Mouse (Mus musculus) stomach, embryonic 16.5 days (tissue): ENCODE results near the gene Olfr850. TPM values are rescaled to one million over a fixed set of nuclear protein-coding genes. Genes with fewer than 3 reads are reported as not detected.

Experiments used
- ATAC-seq: fragments of 200-750 bp; cut with Nextera tagmentation; 2 replicates; pipeline ENCODE4 v1.8.0; 2017; ENCODE audit warnings: moderate number of reproducible peaks, moderate TSS enrichment; ENCODE audit not compliant: insufficient read depth, low FRiP score
- H3K27ac ChIP-seq: fragments of 300-500 bp; sonication (generic); 2 replicates; pipeline ENCODE4 v1.5.1; 2014; ENCODE audit warnings: low read length
- H3K27me3 ChIP-seq: fragments of 300-500 bp; sonication (generic); 2 replicates; pipeline ENCODE4 v1.6.1; 2014; ENCODE audit warnings: low read length, control low read depth, mixed read lengths; ENCODE audit not compliant: control insufficient read depth, insufficient read depth
- H3K36me3 ChIP-seq: fragments of 300-500 bp; sonication (generic); 2 replicates; pipeline ENCODE4 v1.6.1; 2014; ENCODE audit warnings: low read length; ENCODE audit not compliant: control insufficient read depth, insufficient read depth
- H3K4me1 ChIP-seq: fragments of 300-500 bp; sonication (generic); 2 replicates; pipeline ENCODE4 v1.6.1; 2014; ENCODE audit warnings: low read length, control low read depth, mixed read lengths; ENCODE audit not compliant: control insufficient read depth, insufficient read depth
- H3K4me2 ChIP-seq: fragments of 300-500 bp; sonication (generic); 2 replicates; pipeline ENCODE4 v1.6.1; 2014; ENCODE audit warnings: low read depth, low read length, mixed read lengths
- H3K4me3 ChIP-seq: fragments of 300-500 bp; sonication (generic); replicated peaks from 2 replicates; pipeline ENCODE4 v1.5.1; 2014; ENCODE audit warnings: mild to moderate bottlenecking, low read length
- H3K9ac ChIP-seq: fragments of 300-500 bp; sonication (generic); 2 replicates; pipeline ENCODE4 v1.6.1; 2014; ENCODE audit warnings: low read length
- H3K9me3 ChIP-seq: fragments of 300-500 bp; sonication (generic); replicated peaks from 2 replicates; pipeline ENCODE4 v1.6.1; 2016; ENCODE audit warnings: low read length, control low read depth; ENCODE audit not compliant: control insufficient read depth
- WGBS: fragments of 180-500 bp; shearing (Covaris S2); extraction: QIAGEN DNeasy Blood & Tissue Kit; methylation state at CpG from one replicate; pipeline ENCODE4 v1.1.7; 2014; 5-methylcytosine and 5-hydroxymethylcytosine counted together
- polyA plus RNA-seq: library from polyadenylated mRNA; unstranded; fragments of >200 nt; fragmentation: Nextera tagmentation; extraction: Ambion mirVana; gene quantifications from 2 replicates; pipeline ENCODE4 v1.2.1, GENCODE M21; 2015

The Olfr850 gene
- polyA plus RNA-seq: not detected in 2 replicates

DNA sequence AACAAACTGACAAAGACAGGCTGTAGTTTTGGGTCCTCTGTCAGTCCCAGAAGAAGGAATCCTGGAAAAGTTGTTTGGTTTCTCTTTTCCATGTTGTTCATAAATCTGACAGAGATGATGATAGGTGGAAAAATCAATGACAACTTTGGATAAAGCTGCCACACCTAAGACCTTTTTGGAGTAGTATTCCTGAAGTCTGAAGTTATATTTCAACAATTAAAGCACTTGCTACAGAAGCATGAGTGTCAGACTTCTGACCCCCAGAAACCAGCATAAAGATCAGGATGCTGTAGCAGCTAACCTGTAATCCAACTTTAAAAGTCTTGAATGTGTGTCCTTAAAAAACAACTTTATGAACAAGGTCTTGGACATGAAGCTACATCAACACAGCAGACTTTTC is at the start of gene Olfr850:
Gene Olfr850 (minus strand): TSS at position 101 of the 400 bp plus-strand sequence.
- Histone ChIP-seq H3K4me3 (no peak within 1 kb of the TSS), H3K36me3 (no peaks in the 10 kb centered on the region), H3K9ac (no peak within 1 kb of the TSS), H3K4me2 (no peak within 1 kb of the TSS), H3K4me1 (no peaks in the 10 kb centered on the region), H3K27ac (no peak within 1 kb of the TSS), H3K9me3 (no peaks in the 10 kb centered on the region), H3K27me3 (no peaks in the 10 kb centered on the region)
- ATAC-seq: no peak

DNA sequence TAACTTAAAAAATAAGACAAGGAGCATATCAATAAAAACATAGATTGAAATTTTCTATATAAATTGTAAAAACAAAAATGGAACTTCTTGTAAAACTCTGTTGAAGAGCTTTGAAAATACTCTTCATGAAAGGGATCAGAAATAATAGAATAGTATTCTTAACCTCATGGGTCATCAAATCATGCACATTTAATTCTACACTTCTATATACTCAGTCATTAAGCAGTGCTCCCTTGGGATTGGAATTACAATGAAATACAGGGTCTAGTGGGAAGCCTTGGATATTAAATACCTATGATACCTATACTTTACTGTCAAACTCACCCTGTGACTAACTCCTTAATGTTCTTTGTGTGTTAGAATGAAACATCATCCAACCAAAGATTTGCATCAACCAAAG is 14.9 kb upstream of the Olfr850 start, which contains the start of gene Olfr851:
Gene Olfr851 (plus strand): TSS at position 301 of the 400 bp plus-strand sequence.
- H3K27me3 ChIP-seq: no peaks in the 10 kb centered on the region
- peaks cover 2% of the 10 kb centered on the region; the same call in 1 of the 2 replicates for H3K9me3 ChIP-seq
- H3K4me1 ChIP-seq: no peaks in the 10 kb centered on the region
- H3K4me3 ChIP-seq: no peak within 1 kb of the TSS
- no peak for ATAC-seq
- no peak within 1 kb of the TSS for H3K4me2 ChIP-seq
- no peak within 1 kb of the TSS for H3K27ac ChIP-seq
- no peaks in the 10 kb centered on the region for H3K36me3 ChIP-seq
- H3K9ac ChIP-seq: no peak within 1 kb of the TSS

DNA sequence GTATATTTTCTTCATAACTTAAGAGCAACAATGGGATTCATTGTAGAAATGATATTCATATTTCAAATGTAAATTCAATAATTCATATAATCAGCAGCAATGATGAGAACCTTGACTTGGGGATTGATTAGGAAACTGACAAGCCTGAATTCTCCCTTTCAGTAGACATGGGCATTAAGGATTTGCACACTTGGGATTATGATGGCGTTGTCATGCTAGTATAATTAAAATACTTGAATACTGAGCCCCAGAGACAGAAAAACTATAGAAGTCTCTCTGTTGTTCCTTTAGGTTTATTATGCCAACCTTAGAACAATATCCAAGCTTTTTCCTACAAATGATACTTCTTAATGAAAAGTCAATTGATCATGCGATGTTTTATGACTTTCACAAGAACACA is 38.1 kb downstream of the Olfr850 start, which contains the start of gene Olfr849:
Gene Olfr849 (plus strand): TSS at position 301 of the 400 bp plus-strand sequence.
- WGBS: 84% methylated on average over 2 of the region's 2 CpGs
- no peaks in the 10 kb centered on the region; the same call in 1 of the 2 replicates for H3K9me3 ChIP-seq
- no peaks in the 10 kb centered on the region for H3K4me1 ChIP-seq
- no peak within 1 kb of the TSS for H3K4me2 ChIP-seq
- no peak within 1 kb of the TSS for H3K4me3 ChIP-seq
- H3K9ac ChIP-seq: no peak within 1 kb of the TSS
- H3K27me3 ChIP-seq: no peaks in the 10 kb centered on the region
- H3K36me3 ChIP-seq: no peaks in the 10 kb centered on the region
- no peak for ATAC-seq
- no peak within 1 kb of the TSS for H3K27ac ChIP-seq

Other genes with a start within 250 kb of the Olfr850 start
- gene Olfr843, start 226.3 kb downstream of the Olfr850 start, polyA plus RNA-seq: not detected in 2 replicates
- not detected in 2 replicates for gene Olfr844, start 161.9 kb downstream of the Olfr850 start, polyA plus RNA-seq
- not detected in 2 replicates for gene Olfr845, start 141.8 kb downstream of the Olfr850 start, polyA plus RNA-seq
- gene Olfr846, start 114.2 kb downstream of the Olfr850 start, polyA plus RNA-seq: not detected in 2 replicates
- gene Olfr847, start 99.6 kb downstream of the Olfr850 start, polyA plus RNA-seq: not detected in 2 replicates
- not detected in 2 replicates for gene Olfr849, start 38.0 kb downstream of the Olfr850 start, polyA plus RNA-seq
- gene Olfr851, start 15.0 kb upstream of the Olfr850 start, polyA plus RNA-seq: not detected in 2 replicates
- gene Olfr853, start 62.8 kb upstream of the Olfr850 start, polyA plus RNA-seq: not detected in 2 replicates
- not detected in 2 replicates for gene Olfr854, start 89.1 kb upstream of the Olfr850 start, polyA plus RNA-seq
- not detected in 2 replicates for gene Olfr855, start 104.4 kb upstream of the Olfr850 start, polyA plus RNA-seq
- gene Zfp317, start 143.9 kb upstream of the Olfr850 start, polyA plus RNA-seq: 25.5 and 28.6 TPM in 2 replicates
- gene Olfr857, start 231.2 kb upstream of the Olfr850 start, polyA plus RNA-seq: not detected in 2 replicates